Mouse (Mus musculus) hindbrain, embryonic 16.5 days (tissue): ENCODE measurements around the gene Cntn1. TPM values are rescaled to one million over a fixed set of nuclear protein-coding genes. Genes with fewer than 3 reads are reported as not detected.

Experiments used
- ATAC-seq: fragments of 200-750 bp; cut with Nextera tagmentation; 2 replicates; pipeline ENCODE4 v1.8.0; 2017; ENCODE audit warnings: moderate TSS enrichment, moderate library complexity
- H3K27ac ChIP-seq: fragments of 300-500 bp; sonication (generic); 2 replicates; pipeline ENCODE4 v1.5.1; 2014; ENCODE audit warnings: low read depth, mild to moderate bottlenecking, control low read depth, low read length, moderate library complexity
- H3K27me3 ChIP-seq: fragments of 300-500 bp; sonication (generic); replicated peaks from 2 replicates; pipeline ENCODE4 v1.6.1; 2014; ENCODE audit warnings: low read length; ENCODE audit not compliant: control insufficient read depth, insufficient read depth
- H3K36me3 ChIP-seq: fragments of 300-500 bp; sonication (generic); 2 replicates; pipeline ENCODE4 v1.6.1; 2014; ENCODE audit warnings: mild to moderate bottlenecking, low read length, moderate library complexity, mixed read lengths; ENCODE audit not compliant: control insufficient read depth, insufficient read depth
- H3K4me1 ChIP-seq: fragments of 300-500 bp; sonication (generic); 2 replicates; pipeline ENCODE4 v1.6.1; 2014; ENCODE audit warnings: low read depth, low read length; ENCODE audit not compliant: control insufficient read depth, insufficient read depth
- H3K4me2 ChIP-seq: fragments of 300-500 bp; sonication (generic); 2 replicates; pipeline ENCODE4 v1.6.1; 2014; ENCODE audit warnings: mild to moderate bottlenecking, low read length, control low read depth, moderate library complexity
- H3K4me3 ChIP-seq: fragments of 300-500 bp; sonication (generic); 2 replicates; pipeline ENCODE4 v1.5.1; 2014; ENCODE audit warnings: mild to moderate bottlenecking, low read length, control low read depth, moderate library complexity
- H3K9ac ChIP-seq: fragments of 300-500 bp; sonication (generic); 2 replicates; pipeline ENCODE4 v1.6.1; 2014; ENCODE audit warnings: low read depth, mild to moderate bottlenecking, control low read depth, low read length, moderate library complexity
- H3K9me3 ChIP-seq: fragments of 300-500 bp; sonication (generic); 2 replicates; pipeline ENCODE4 v1.6.1; 2014; ENCODE audit warnings: mild to moderate bottlenecking, low read length, moderate library complexity; ENCODE audit not compliant: control insufficient read depth
- WGBS: fragments of 180-500 bp; shearing (Covaris S2); extraction: QIAGEN DNeasy Blood & Tissue Kit; methylation state at CpG from one replicate; pipeline ENCODE4 v1.1.7; 2014; 5-methylcytosine and 5-hydroxymethylcytosine counted together
- polyA plus RNA-seq: library from polyadenylated mRNA; unstranded; fragments of >200 nt; fragmentation: Nextera tagmentation; extraction: Ambion mirVana; gene quantifications from 2 replicates; pipeline ENCODE4 v1.2.1, GENCODE M21; 2015

Gene Cntn1
- polyA plus RNA-seq, 1 experiment from 2014 or later = 110 TPM

GRCm38 (mm10) chr15:92271801-92272365 is 220.9 kb downstream of the Cntn1 start:
- no peaks in the 10 kb centered on the region for H3K9me3 ChIP-seq
- 80% methylated on average over 6 of the region's 6 CpGs for WGBS

GRCm38 (mm10) chr15:92276826-92277225 is 225.9 kb downstream of the Cntn1 start:
- Histone ChIP-seq H3K27me3 (no peaks in the 10 kb centered on the region), H3K36me3 (no peaks in the 10 kb centered on the region), H3K4me1 (no peaks in the 10 kb centered on the region), H3K9ac (no peak overlapping the region), H3K4me3 (no peak overlapping the region), H3K27ac (no peak overlapping the region), H3K9me3 (no peaks in the 10 kb centered on the region), H3K4me2 (no peak overlapping the region)
- WGBS = 56% methylated on average over 4 of the region's 4 CpGs
- ATAC-seq = no peak

More at GRCm38 (mm10) chr15:92271801-92272365, 220.9 kb downstream of the Cntn1 start:
- Histone ChIP-seq H3K4me1 (no peaks in the 10 kb centered on the region), H3K9ac (no peak overlapping the region), H3K36me3 (no peaks in the 10 kb centered on the region), H3K4me3 (no peak overlapping the region), H3K27me3 (no peaks in the 10 kb centered on the region), H3K4me2 (no peak overlapping the region), H3K27ac (no peak overlapping the region)
- no peak for ATAC-seq

GRCm38 (mm10) chr15:92277984-92278383 is 227.0 kb downstream of the Cntn1 start:
- H3K4me1 ChIP-seq = no peaks in the 10 kb centered on the region

GRCm38 (mm10) chr15:92280966-92281365 is 230.0 kb downstream of the Cntn1 start:
- Histone ChIP-seq H3K9me3 (no peaks in the 10 kb centered on the region), H3K27me3 (no peaks in the 10 kb centered on the region), H3K9ac (no peak overlapping the region), H3K27ac (no peak overlapping the region), H3K4me1 (no peaks in the 10 kb centered on the region), H3K36me3 (no peaks in the 10 kb centered on the region), H3K4me3 (no peak overlapping the region), H3K4me2 (no peak overlapping the region)
- ATAC-seq = no peak
- WGBS = 82% methylated on average over 6 of the region's 6 CpGs

More at GRCm38 (mm10) chr15:92277984-92278383, 227.0 kb downstream of the Cntn1 start:
- ATAC-seq = no peak
- Histone ChIP-seq H3K9me3 (no peaks in the 10 kb centered on the region), H3K9ac (no peak overlapping the region), H3K27ac (no peak overlapping the region), H3K4me2 (no peak overlapping the region), H3K27me3 (no peaks in the 10 kb centered on the region), H3K4me3 (no peak overlapping the region), H3K36me3 (no peaks in the 10 kb centered on the region)
- WGBS = 84% methylated on average over 4 of the region's 4 CpGs

GRCm38 (mm10) chr15:92287616-92288015 is 236.7 kb downstream of the Cntn1 start:
- Histone ChIP-seq H3K4me2 (no peak overlapping the region), H3K27me3 (no peaks in the 10 kb centered on the region), H3K9ac (no peak overlapping the region), H3K27ac (no peak overlapping the region), H3K4me1 (no peaks in the 10 kb centered on the region), H3K4me3 (no peak overlapping the region), H3K36me3 (0 out of 2 replicates have a peak, but pooled peaks cover 2% of the 10 kb centered on the region), H3K9me3 (no peaks in the 10 kb centered on the region)
- 88% methylated on average over 4 of the region's 4 CpGs for WGBS
- no peak for ATAC-seq

- 91% methylated on average over 3 of the region's 3 CpGs for WGBS
- no peak overlapping the region for H3K9ac ChIP-seq
Measured at GRCm38 (mm10) chr15:92296479-92296878, 245.5 kb downstream of the Cntn1 start.

GRCm38 (mm10) chr15:92302796-92303195 is 251.8 kb downstream of the Cntn1 start:
- 82% methylated on average over 6 of the region's 6 CpGs for WGBS

More at GRCm38 (mm10) chr15:92296479-92296878, 245.5 kb downstream of the Cntn1 start:
- no peaks in the 10 kb centered on the region for H3K9me3 ChIP-seq
- no peaks in the 10 kb centered on the region for H3K4me1 ChIP-seq
- no peak for ATAC-seq
- H3K36me3 ChIP-seq = 0 out of 2 replicates have a peak, but pooled peaks cover 4% of the 10 kb centered on the region
- no peak overlapping the region for H3K4me3 ChIP-seq
- no peaks in the 10 kb centered on the region for H3K27me3 ChIP-seq
- H3K4me2 ChIP-seq = no peak overlapping the region
- H3K27ac ChIP-seq = no peak overlapping the region

GRCm38 (mm10) chr15:92304221-92304620 is 253.3 kb downstream of the Cntn1 start:
- WGBS = 88% methylated on average over 5 of the region's 5 CpGs
- H3K4me2 ChIP-seq = no peak overlapping the region

More at GRCm38 (mm10) chr15:92302796-92303195, 251.8 kb downstream of the Cntn1 start:
- H3K4me1 ChIP-seq = no peaks in the 10 kb centered on the region
- no peak for ATAC-seq
- no peak overlapping the region for H3K9ac ChIP-seq
- no peak overlapping the region for H3K4me3 ChIP-seq
- no peaks in the 10 kb centered on the region for H3K27me3 ChIP-seq
- 0 out of 2 replicates have a peak, but pooled peaks cover 6% of the 10 kb centered on the region for H3K36me3 ChIP-seq
- H3K27ac ChIP-seq = no peak overlapping the region
- no peaks in the 10 kb centered on the region for H3K9me3 ChIP-seq
- no peak overlapping the region for H3K4me2 ChIP-seq

GRCm38 (mm10) chr15:92321959-92322358 is 271.0 kb downstream of the Cntn1 start:
- Histone ChIP-seq H3K9ac (no peak overlapping the region), H3K27ac (no peak overlapping the region), H3K4me2 (no peak overlapping the region), H3K27me3 (no peaks in the 10 kb centered on the region), H3K4me3 (no peak overlapping the region), H3K9me3 (no peaks in the 10 kb centered on the region), H3K36me3 (peaks cover 5% of the 10 kb centered on the region; the same call in 1 of the 2 replicates), H3K4me1 (no peaks in the 10 kb centered on the region)
- no peak for ATAC-seq
- 90% methylated on average over 6 of the region's 6 CpGs for WGBS

More at GRCm38 (mm10) chr15:92304221-92304620, 253.3 kb downstream of the Cntn1 start:
- Histone ChIP-seq H3K9ac (no peak overlapping the region), H3K4me1 (no peaks in the 10 kb centered on the region), H3K27ac (no peak overlapping the region), H3K9me3 (no peaks in the 10 kb centered on the region), H3K4me3 (no peak overlapping the region), H3K27me3 (no peaks in the 10 kb centered on the region), H3K36me3 (0 out of 2 replicates have a peak, but pooled peaks cover 5% of the 10 kb centered on the region)
- ATAC-seq = no peak
